In the genomic region with DNA sequence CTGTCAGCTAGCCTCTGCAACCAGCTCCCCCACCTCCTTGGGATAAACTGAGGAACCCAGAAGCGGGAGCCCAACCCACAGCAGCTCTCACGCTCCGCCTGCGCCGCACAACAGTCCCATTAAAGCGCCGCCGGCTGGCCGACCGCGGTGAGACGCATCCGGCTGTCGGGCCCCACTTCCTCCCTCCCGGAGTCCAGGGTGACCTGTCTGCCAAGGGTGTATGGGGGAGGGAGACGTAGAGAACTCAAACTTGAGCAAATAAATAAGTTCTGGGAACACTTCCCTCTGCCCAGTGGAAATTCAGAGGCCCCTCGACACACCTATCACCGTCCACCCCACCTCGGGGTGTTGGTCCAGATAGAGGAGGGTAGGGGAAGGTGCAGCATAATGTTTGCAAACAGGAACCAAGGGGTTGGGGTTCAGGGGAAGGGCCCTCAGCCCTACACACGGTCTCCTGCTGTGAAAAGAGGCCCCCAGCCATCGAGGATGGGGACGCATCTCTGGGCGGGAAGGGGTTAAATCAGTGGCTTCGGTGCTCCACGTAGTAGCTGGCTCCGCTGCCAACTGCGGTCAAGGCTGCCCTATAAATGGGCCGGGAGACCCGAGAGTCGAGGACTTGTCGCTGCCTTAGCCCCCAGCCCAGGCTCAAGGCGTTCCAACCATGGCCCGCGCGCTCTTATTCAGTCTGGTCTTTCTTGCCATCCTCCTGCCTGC, we compare ENCODE assay signal across 7 mouse cellular contexts. TPM values are rescaled to one million over a fixed set of nuclear protein-coding genes. Genes with fewer than 3 reads are reported as not detected.
DNase-seq lines count a peak whose midpoint lies in the region; ATAC-seq lines count a peak whose summit lies in the region.

A gene (plus strand): TSS at position 611 of the 714 bp plus-strand sequence.

- peak within 1 kb of the TSS; percentile 31 for H3K9ac ChIP-seq in intestine, embryonic 15.5 days
- no peak within 1 kb of the TSS for H3K9ac ChIP-seq in liver, embryonic 15.5 days

- peaks cover 8% of the 10 kb centered on the region; the same call in 1 of the 2 replicates for H3K27me3 ChIP-seq in intestine, embryonic 15.5 days (replicated peaks)
- peaks cover 36% of the 10 kb centered on the region for H3K27me3 ChIP-seq in liver, embryonic 15.5 days

- H3K27ac ChIP-seq in intestine, embryonic 15.5 days: no peak within 1 kb of the TSS
- H3K27ac ChIP-seq in liver, embryonic 15.5 days (replicated peaks): no peak within 1 kb of the TSS

- 11% methylated on average over 35 of the region's 35 CpGs for WGBS in intestine, embryonic 15.5 days
- 5% methylated on average over 35 of the region's 35 CpGs for WGBS in liver, embryonic 15.5 days (ENCODE audit: insufficient replicate concordance)

- no peaks in the 10 kb centered on the region for H3K9me3 ChIP-seq in intestine, embryonic 15.5 days
- H3K9me3 ChIP-seq in liver, embryonic 15.5 days (replicated peaks): no peaks in the 10 kb centered on the region

- H3K4me3 ChIP-seq in intestine, embryonic 15.5 days (replicated peaks): peak within 1 kb of the TSS; percentile 15
- peak within 1 kb of the TSS; percentile 18 for H3K4me3 ChIP-seq in liver, embryonic 15.5 days (replicated peaks)

- H3K4me2 ChIP-seq in intestine, embryonic 15.5 days (replicated peaks): peak within 1 kb of the TSS; percentile 55
- peak within 1 kb of the TSS; percentile 52 for H3K4me2 ChIP-seq in liver, embryonic 15.5 days

- no peaks in the 10 kb centered on the region for H3K36me3 ChIP-seq in intestine, embryonic 15.5 days
- H3K36me3 ChIP-seq in liver, embryonic 15.5 days (replicated peaks): no peaks in the 10 kb centered on the region

- peaks cover 23% of the 10 kb centered on the region for H3K4me1 ChIP-seq in intestine, embryonic 15.5 days (replicated peaks)
- peaks cover 22% of the 10 kb centered on the region; the same call in 1 of the 2 replicates for H3K4me1 ChIP-seq in liver, embryonic 15.5 days (replicated peaks)

- ATAC-seq in intestine, embryonic 15.5 days: peak; percentile 69
- peak; percentile 36; the same call in 1 of the 2 replicates for ATAC-seq in liver, embryonic 15.5 days (ENCODE audit: insufficient read depth)

- peak; percentile 48 for DNase-seq in ES-CJ7 (ENCODE audit: low read depth, low spot score)
- peak; percentile 56 for DNase-seq in adrenal gland, postnatal 25 days
- peak; percentile 47 for DNase-seq in gastrocnemius, postnatal 25 days
- DNase-seq in naive thymus-derived CD4-positive, alpha-beta T cell, adult 2 months (ENCODE audit: low read depth): peak; percentile 43
- no peak for DNase-seq in yolk sac, embryonic 10.5 days (ENCODE audit: low spot score)

RNA-seq across cellular contexts. Expression of the gene that starts here (rescaled TPM):
- total RNA-seq in adrenal gland, postnatal 25 days (2021): not detected in 2 replicates
- total RNA-seq in gastrocnemius, postnatal 25 days (2021): 10 to 100 TPM in 1 of 2 experiments, 1 to 10 TPM in 1; 5.4 to 17.5 TPM
- 1.0 and 1.4 TPM in 2 replicates for polyA plus RNA-seq in intestine, embryonic 15.5 days (2015; fragmentation: Nextera tagmentation; extraction: Ambion mirVana)
- 0.22 and 0.38 TPM in 2 replicates for polyA plus RNA-seq in liver, embryonic 15.5 days (2015; fragmentation: Nextera tagmentation; extraction: Ambion mirVana)

Comparison
In these comparisons a context has a peak if more than half of its experiments do, and no peak if none do; other contexts are left out.
1. Peak in DNase-seq in adrenal gland, postnatal 25 days; RNA of the gene not detected or under 1 TPM.
2. Peak in ATAC-seq, H3K4me3 ChIP-seq and H3K4me2 ChIP-seq in liver, embryonic 15.5 days; RNA of the gene not detected or under 1 TPM.